Mouse (Mus musculus): ENCODE results near the gene Gm21149.
"Not testable (repeated sequence)": the region's sequence is repeated elsewhere in the genome, so short reads cannot be mapped to it uniquely, and the experiment has no call there.

Gm21149 gene

GRCm38 (mm10) chr5:15463561-15463960 is 12.8 kb downstream of the Gm21149 start:
- not testable (repeated sequence) for DNase-seq (ENCODE audit: low spot score)

- not testable (repeated sequence) for DNase-seq (ENCODE audit: low spot score)
Measured at GRCm38 (mm10) chr5:15461613-15462012, 14.7 kb downstream of the Gm21149 start.

GRCm38 (mm10) chr5:15457865-15458571 is 18.3 kb downstream of the Gm21149 start:
- not testable (repeated sequence) for DNase-seq (ENCODE audit: low spot score)

Data from yolk sac, embryonic 10.5 days (tissue).